10 mouse cellular contexts compared by ENCODE assay signal in genomic region chr12:52186963-52187590, GRCm38 (mm10).
A peak's percentile ranks its signal among the peaks of the same experiment; 100 is the strongest.
DNase-seq lines count a peak whose midpoint lies in the region; ATAC-seq lines count a peak whose summit lies in the region.
"Had no signal": no experiment of that assay in that cellular context is flagged by ENCODE, and none has a peak within 500 bp of the region (broad histone marks: within the 10 kb centered on the region; RNA-seq: fewer than 3 reads in every experiment).

No protein-coding gene starts in this region.

- 0 out of 2 replicates have a peak overlapping the region, but pooled peaks have one; percentile 9 for H3K27ac ChIP-seq in hindbrain, embryonic 14.5 days
- no peak overlapping the region for H3K27ac ChIP-seq in hindbrain, embryonic 11.5 days (ENCODE audit: low read depth, low read length)
- H3K27ac ChIP-seq in forebrain, embryonic 11.5 days (ENCODE audit: low read depth, low read length), result peak overlapping the region; percentile 70; the same call in 1 of the 2 replicates
- H3K27ac ChIP-seq: left cerebral cortex, adult 2 months had no signal

- no peaks in the 10 kb centered on the region for H3K9me3 ChIP-seq in hindbrain, embryonic 14.5 days (ENCODE audit: control insufficient read depth, low read length)
- H3K9me3 ChIP-seq in hindbrain, embryonic 11.5 days (ENCODE audit: control insufficient read depth, low read length), result no peaks in the 10 kb centered on the region
- no peaks in the 10 kb centered on the region for H3K9me3 ChIP-seq in forebrain, embryonic 11.5 days (ENCODE audit: control insufficient read depth, low read length)

- H3K27me3 ChIP-seq in hindbrain, embryonic 14.5 days (ENCODE audit: control insufficient read depth, insufficient read depth, low read length), result no peaks in the 10 kb centered on the region
- no peaks in the 10 kb centered on the region for H3K27me3 ChIP-seq in hindbrain, embryonic 11.5 days (ENCODE audit: control insufficient read depth, insufficient read depth, low read length)
- H3K27me3 ChIP-seq in forebrain, embryonic 11.5 days (ENCODE audit: control insufficient read depth, insufficient read depth, low read length), result no peaks in the 10 kb centered on the region
- H3K27me3 ChIP-seq: CH12.LX had no signal

- no peak overlapping the region for H3K9ac ChIP-seq in hindbrain, embryonic 14.5 days
- H3K9ac ChIP-seq in hindbrain, embryonic 11.5 days (ENCODE audit: low read depth, low read length), result no peak overlapping the region
- no peak overlapping the region for H3K9ac ChIP-seq in forebrain, embryonic 11.5 days (ENCODE audit: low read length)

- DNase-seq in hindbrain, embryonic 14.5 days (ENCODE audit: low spot score), result peak; percentile 70
- no peak for DNase-seq in hindbrain, embryonic 11.5 days (ENCODE audit: low spot score)
- peak; percentile 76 for DNase-seq in brain, adult 2 months (ENCODE audit: low read depth, low spot score)
- DNase-seq in forebrain, embryonic 11.5 days (ENCODE audit: low spot score), result no peak
- DNase-seq in mesoderm, embryonic 11.5 days (ENCODE audit: low read depth, low spot score), result peak; percentile 11
- DNase-seq in kidney, adult 11 months, result no peak
- no peak for DNase-seq in gastrocnemius, adult 18-20 months (ENCODE audit: low spot score)
- DNase-seq in gastrocnemius, postnatal 25 days, result no peak

- H3K4me3 ChIP-seq in hindbrain, embryonic 14.5 days (replicated peaks; ENCODE audit: low read length), result no peak overlapping the region
- no peak overlapping the region for H3K4me3 ChIP-seq in hindbrain, embryonic 11.5 days (ENCODE audit: low read depth, low read length)
- H3K4me3 ChIP-seq in forebrain, embryonic 11.5 days (ENCODE audit: low read depth, low read length), result no peak overlapping the region
- H3K4me3 ChIP-seq: left cerebral cortex, adult 2 months had no signal

- ATAC-seq in hindbrain, embryonic 14.5 days (ENCODE audit: low FRiP score), result peak; percentile 55; the same call in 1 of the 2 replicates
- no peak for ATAC-seq in hindbrain, embryonic 11.5 days (ENCODE audit: low FRiP score)
- peak; percentile 79 for ATAC-seq in forebrain, embryonic 11.5 days (replicated peaks; ENCODE audit: low FRiP score)

- no peak overlapping the region for H3K4me2 ChIP-seq in hindbrain, embryonic 14.5 days (replicated peaks)
- H3K4me2 ChIP-seq in hindbrain, embryonic 11.5 days (replicated peaks; ENCODE audit: low read depth, low read length), result no peak overlapping the region
- H3K4me2 ChIP-seq in forebrain, embryonic 11.5 days (ENCODE audit: low read depth, low read length, severe bottlenecking), result no peak overlapping the region

- peaks cover 19% of the 10 kb centered on the region for H3K4me1 ChIP-seq in hindbrain, embryonic 14.5 days (replicated peaks; ENCODE audit: control insufficient read depth, insufficient read depth, low read length)
- no peaks in the 10 kb centered on the region for H3K4me1 ChIP-seq in hindbrain, embryonic 11.5 days (replicated peaks; ENCODE audit: control insufficient read depth, insufficient read depth, low read length)
- no peaks in the 10 kb centered on the region; the same call in 1 of the 2 replicates for H3K4me1 ChIP-seq in forebrain, embryonic 11.5 days (replicated peaks; ENCODE audit: control insufficient read depth, insufficient read depth, low read length)

- WGBS in hindbrain, embryonic 14.5 days, result 27% methylated on average over 5 of the region's 5 CpGs
- WGBS in hindbrain, embryonic 11.5 days, result 60% methylated on average over 5 of the region's 5 CpGs
- WGBS in forebrain, embryonic 11.5 days, result 15% methylated on average over 5 of the region's 5 CpGs

- H3K36me3 ChIP-seq in hindbrain, embryonic 14.5 days (replicated peaks; ENCODE audit: control insufficient read depth, insufficient read depth), result no peaks in the 10 kb centered on the region
- no peaks in the 10 kb centered on the region for H3K36me3 ChIP-seq in hindbrain, embryonic 11.5 days (ENCODE audit: control insufficient read depth, insufficient read depth, low read length)
- H3K36me3 ChIP-seq in forebrain, embryonic 11.5 days (ENCODE audit: control insufficient read depth, insufficient read depth, low read length), result no peaks in the 10 kb centered on the region

Comparison
In these comparisons a context has a peak if more than half of its experiments do, and no peak if none do; other contexts are left out.
1. DNase-seq: peak in hindbrain, embryonic 14.5 days (single experiment), brain, adult 2 months (single experiment) and mesoderm, embryonic 11.5 days (single experiment); none in hindbrain, embryonic 11.5 days (single experiment), forebrain, embryonic 11.5 days (single experiment), kidney, adult 11 months (single experiment), gastrocnemius, adult 18-20 months (single experiment) and gastrocnemius, postnatal 25 days (single experiment).